Mouse (Mus musculus): ENCODE data around the gene Ptpn4.

The Ptpn4 gene

GRCm38 (mm10) chr1:119641090-119641812 lies 196.2 kb downstream of the Ptpn4 start:
- DNase-seq (ENCODE audit: low read depth) = peak; percentile 81

GRCm38 (mm10) chr1:119640006-119640405 lies 197.4 kb downstream of the Ptpn4 start:
- DNase-seq (ENCODE audit: low read depth) = peak; percentile 56

GRCm38 (mm10) chr1:119637188-119638023 lies 200.0 kb downstream of the Ptpn4 start:
- DNase-seq (ENCODE audit: low read depth) = no peak

- DNase-seq (ENCODE audit: low read depth) = no peak
Observed at GRCm38 (mm10) chr1:119634746-119635145, 202.7 kb downstream of the Ptpn4 start.

- no peak for DNase-seq (ENCODE audit: low read depth)
Observed at GRCm38 (mm10) chr1:119630428-119630827, 207.0 kb downstream of the Ptpn4 start.

GRCm38 (mm10) chr1:119626837-119627236 lies 210.6 kb downstream of the Ptpn4 start:
- no peak for DNase-seq (ENCODE audit: low read depth)

GRCm38 (mm10) chr1:119624444-119624843 lies 213.0 kb downstream of the Ptpn4 start:
- no peak for DNase-seq (ENCODE audit: low read depth)

- DNase-seq (ENCODE audit: low read depth) = no peak
Observed at GRCm38 (mm10) chr1:119605396-119605795, 232.0 kb downstream of the Ptpn4 start.

Data from 416B (cell line).